Mouse (Mus musculus): Measurements from ENCODE around the gene Cd164l2. TPM values are rescaled to one million over a fixed set of nuclear protein-coding genes. Genes with fewer than 3 reads are reported as not detected.

The Cd164l2 gene
- polyA plus RNA-seq, 2 experiments, result 0.06 TPM; not detected in 1

DNA sequence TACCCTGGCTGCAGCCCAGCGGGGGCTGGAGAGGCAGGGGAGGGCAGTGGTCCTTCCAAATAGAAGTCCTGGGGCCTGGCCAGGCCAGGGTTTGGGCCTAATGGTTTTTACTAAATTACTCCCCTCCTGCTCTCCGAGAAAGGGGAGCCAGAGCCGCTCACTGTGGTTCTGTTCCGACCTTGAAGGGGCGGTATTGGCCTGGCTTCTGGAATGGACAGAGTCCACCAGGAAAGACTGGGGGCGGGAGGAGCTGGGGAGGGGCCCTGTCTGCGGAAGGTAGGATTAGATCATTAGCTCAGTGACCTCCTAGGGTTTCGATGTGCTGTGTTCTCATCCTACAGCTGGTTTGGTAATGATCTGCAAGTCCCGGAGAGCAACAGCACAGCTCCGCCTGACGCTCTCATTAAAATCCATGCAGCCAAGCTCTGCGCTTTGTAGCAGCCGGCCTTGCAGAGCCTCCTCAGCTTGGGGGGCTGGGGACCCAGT lies 14.1 kb upstream of the Cd164l2 start:
- ATAC-seq (ENCODE audit: insufficient read depth), result no peak
- no peak overlapping the region for H3K4me3 ChIP-seq (ENCODE audit: insufficient read depth in 1 of 2, low read depth in 2 of 2, low read length in 2 of 2)
- H3K27ac ChIP-seq, result no peak overlapping the region
- H3K4me1 ChIP-seq (replicated peaks; ENCODE audit: control insufficient read depth in 2 of 2, insufficient read depth in 2 of 2, low read length in 1 of 2), result no peaks in the 10 kb centered on the region
- 74% methylated on average over 13 of the region's 13 CpGs for WGBS (ENCODE audit: insufficient replicate concordance)
- H3K36me3 ChIP-seq (replicated peaks; ENCODE audit: control insufficient read depth, insufficient read depth, low read depth), result peaks cover 16% of the 10 kb centered on the region
- no peaks in the 10 kb centered on the region for H3K27me3 ChIP-seq (ENCODE audit: control insufficient read depth, insufficient read depth, low read length)
- no peak for DNase-seq (ENCODE audit: low read depth in 3 of 3, low spot score in 3 of 3)
- H3K9ac ChIP-seq (replicated peaks), result no peak overlapping the region
- no peaks in the 10 kb centered on the region for H3K9me3 ChIP-seq (ENCODE audit: control insufficient read depth, low read length)
- H3K4me2 ChIP-seq (ENCODE audit: low read depth), result no peak overlapping the region
- TF ChIP-seq CTCF (IDR thresholded peaks at IDR 0.05; ENCODE audit: low read depth), result no peak
- no peak for TF ChIP-seq EP300 (IDR thresholded peaks at IDR 0.05; ENCODE audit: low read depth)

DNA sequence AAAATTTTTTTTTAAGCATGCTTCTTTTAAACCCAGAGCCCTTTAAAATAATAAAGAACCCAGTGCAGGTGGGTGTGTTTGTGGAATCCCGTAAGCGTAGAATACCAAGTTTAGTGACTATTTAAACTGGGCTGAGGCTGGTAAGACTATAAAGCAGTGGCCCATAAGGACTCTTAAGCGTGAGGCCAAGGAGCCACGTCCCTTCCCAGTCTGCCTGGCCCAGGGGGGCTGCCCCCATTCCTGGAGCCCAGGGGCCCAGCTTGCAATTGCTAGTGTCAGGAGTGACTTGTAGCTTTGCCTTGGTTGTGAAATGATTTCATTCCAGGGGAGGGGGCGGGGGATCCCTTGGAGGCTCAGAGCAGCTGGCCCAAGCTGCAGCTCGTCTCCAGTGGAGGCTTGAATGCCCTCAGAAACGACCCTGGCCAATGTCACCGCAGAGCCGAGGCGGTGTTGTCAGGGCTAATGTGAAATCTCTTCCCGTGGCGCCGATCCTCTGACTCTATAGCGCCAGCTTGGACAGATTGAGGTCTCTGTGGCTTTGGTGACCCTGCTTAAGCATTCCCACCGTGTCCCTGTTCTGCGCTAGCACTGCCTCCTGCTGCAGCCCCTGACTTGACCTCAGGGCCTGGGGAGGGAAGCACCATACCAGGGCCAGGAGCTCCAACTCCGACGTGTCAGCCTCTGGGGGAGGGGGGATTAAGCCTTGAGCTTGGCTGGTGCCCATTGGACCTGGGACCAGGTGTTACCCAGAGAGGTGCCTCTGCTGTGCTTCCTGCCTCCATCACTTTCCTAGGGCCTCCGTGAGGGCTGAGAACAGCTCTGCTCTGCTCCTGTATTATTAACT lies 13.4 kb upstream of the Cd164l2 start:
- Histone ChIP-seq H3K36me3 (replicated peaks; ENCODE audit: control insufficient read depth, insufficient read depth, low read depth) (peaks cover 14% of the 10 kb centered on the region), H3K27ac (no peak overlapping the region), H3K4me1 (replicated peaks; ENCODE audit: control insufficient read depth in 2 of 2, insufficient read depth in 2 of 2, low read length in 1 of 2) (no peaks in the 10 kb centered on the region), H3K4me3 (ENCODE audit: insufficient read depth in 1 of 2, low read depth in 2 of 2, low read length in 2 of 2) (no peak overlapping the region), H3K9me3 (ENCODE audit: control insufficient read depth, low read length) (no peaks in the 10 kb centered on the region), H3K9ac (replicated peaks) (no peak overlapping the region), H3K27me3 (ENCODE audit: control insufficient read depth, insufficient read depth, low read length) (no peaks in the 10 kb centered on the region), H3K4me2 (ENCODE audit: low read depth) (no peak overlapping the region)
- no peak for ATAC-seq (ENCODE audit: insufficient read depth)
- TF ChIP-seq EP300 (IDR thresholded peaks at IDR 0.05; ENCODE audit: low read depth), result no peak
- no peak for TF ChIP-seq CTCF (IDR thresholded peaks at IDR 0.05; ENCODE audit: low read depth)
- no peak for DNase-seq (ENCODE audit: low read depth in 3 of 3, low spot score in 3 of 3)
- WGBS (ENCODE audit: insufficient replicate concordance), result 64% methylated on average over 19 of the region's 19 CpGs

GRCm38 (mm10) chr4:133199743-133200142 lies 12.2 kb upstream of the Cd164l2 start:
- H3K4me3 ChIP-seq (ENCODE audit: insufficient read depth in 1 of 2, low read depth in 2 of 2, low read length in 2 of 2), result no peak overlapping the region
- H3K4me1 ChIP-seq (replicated peaks; ENCODE audit: control insufficient read depth in 2 of 2, insufficient read depth in 2 of 2, low read length in 1 of 2), result no peaks in the 10 kb centered on the region
- no peaks in the 10 kb centered on the region for H3K27me3 ChIP-seq (ENCODE audit: control insufficient read depth, insufficient read depth, low read length)
- H3K9me3 ChIP-seq (ENCODE audit: control insufficient read depth, low read length), result no peaks in the 10 kb centered on the region
- DNase-seq (ENCODE audit: low read depth in 3 of 3, low spot score in 3 of 3) (no peak), ATAC-seq (ENCODE audit: insufficient read depth) (no peak)
- 74% methylated on average over 6 of the region's 6 CpGs for WGBS (ENCODE audit: insufficient replicate concordance)
- H3K4me2 ChIP-seq (ENCODE audit: low read depth), result no peak overlapping the region
- peaks cover 10% of the 10 kb centered on the region for H3K36me3 ChIP-seq (replicated peaks; ENCODE audit: control insufficient read depth, insufficient read depth, low read depth)
- H3K9ac ChIP-seq (replicated peaks), result no peak overlapping the region
- no peak overlapping the region for H3K27ac ChIP-seq
- no peak for TF ChIP-seq EP300 (IDR thresholded peaks at IDR 0.05; ENCODE audit: low read depth)
- TF ChIP-seq CTCF (IDR thresholded peaks at IDR 0.05; ENCODE audit: low read depth), result no peak

- no peak for TF ChIP-seq CTCF (IDR thresholded peaks at IDR 0.05; ENCODE audit: low read depth)
- no peak for TF ChIP-seq EP300 (IDR thresholded peaks at IDR 0.05; ENCODE audit: low read depth)
- no peaks in the 10 kb centered on the region for H3K4me1 ChIP-seq (replicated peaks; ENCODE audit: control insufficient read depth in 2 of 2, insufficient read depth in 2 of 2, low read length in 1 of 2)
- ATAC-seq (ENCODE audit: insufficient read depth), result no peak
- no peak overlapping the region for H3K4me2 ChIP-seq (ENCODE audit: low read depth)
- no peak for DNase-seq (ENCODE audit: low read depth in 3 of 3, low spot score in 3 of 3)
- no peaks in the 10 kb centered on the region for H3K27me3 ChIP-seq (ENCODE audit: control insufficient read depth, insufficient read depth, low read length)
- H3K9ac ChIP-seq (replicated peaks), result no peak overlapping the region
- H3K4me3 ChIP-seq (ENCODE audit: insufficient read depth in 1 of 2, low read depth in 2 of 2, low read length in 2 of 2), result no peak overlapping the region
- WGBS (ENCODE audit: insufficient replicate concordance), result 70% methylated on average over 21 of the region's 21 CpGs
- H3K36me3 ChIP-seq (replicated peaks; ENCODE audit: control insufficient read depth, insufficient read depth, low read depth), result peaks cover 8% of the 10 kb centered on the region; the same call in 1 of the 2 replicates
- H3K27ac ChIP-seq, result no peak overlapping the region
- H3K9me3 ChIP-seq (ENCODE audit: control insufficient read depth, low read length), result no peaks in the 10 kb centered on the region
These were observed 11.6 kb upstream of the Cd164l2 start for GRCm38 (mm10) chr4:133200343-133200742.

DNA sequence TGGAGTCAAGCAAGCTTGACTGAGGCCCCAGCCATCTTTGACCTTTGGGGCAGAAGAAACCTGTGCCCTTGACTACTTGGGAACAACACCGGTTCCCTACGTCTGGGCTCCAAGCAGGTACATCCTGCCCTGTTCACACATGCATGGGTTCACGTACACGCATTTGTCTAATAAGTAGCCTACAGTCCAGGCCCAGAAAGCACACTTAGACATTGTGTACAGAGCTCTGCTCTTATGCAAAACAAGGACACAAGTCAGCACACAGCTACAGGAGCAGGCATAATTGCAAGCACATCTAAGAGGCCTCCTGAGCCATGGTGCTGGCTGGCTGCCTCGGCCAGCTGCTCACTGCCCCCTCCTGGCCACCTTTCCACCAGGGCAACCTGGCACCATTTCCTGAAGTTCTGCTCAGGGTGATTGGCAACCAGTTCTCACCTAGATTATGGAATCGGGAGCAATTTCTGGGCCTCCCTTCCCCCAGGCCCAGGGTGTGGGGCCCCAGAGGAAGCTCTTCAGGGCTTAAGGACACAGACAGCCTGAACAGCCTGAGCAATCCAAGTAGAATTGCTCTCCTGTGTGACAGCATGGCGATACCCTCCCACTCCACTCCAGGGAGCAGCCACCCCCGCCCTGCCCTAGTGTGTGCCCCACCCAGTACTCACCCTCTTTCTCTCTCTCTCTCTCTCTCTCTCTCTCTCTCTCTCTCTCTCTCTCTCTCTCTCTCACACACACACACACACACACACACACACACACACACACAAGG lies 10.7 kb upstream of the Cd164l2 start:
- ATAC-seq (ENCODE audit: insufficient read depth), result no peak
- no peak overlapping the region for H3K4me3 ChIP-seq (ENCODE audit: insufficient read depth in 1 of 2, low read depth in 2 of 2, low read length in 2 of 2)
- 66% methylated on average over 8 of the region's 8 CpGs for WGBS (ENCODE audit: insufficient replicate concordance)
- no peak overlapping the region for H3K4me2 ChIP-seq (ENCODE audit: low read depth)
- H3K9me3 ChIP-seq (ENCODE audit: control insufficient read depth, low read length), result no peaks in the 10 kb centered on the region
- no peak overlapping the region for H3K27ac ChIP-seq
- DNase-seq (ENCODE audit: low read depth in 3 of 3, low spot score in 3 of 3), result no peak
- H3K36me3 ChIP-seq (replicated peaks; ENCODE audit: control insufficient read depth, insufficient read depth, low read depth), result peaks cover 2% of the 10 kb centered on the region; the same call in 1 of the 2 replicates
- H3K27me3 ChIP-seq (ENCODE audit: control insufficient read depth, insufficient read depth, low read length), result no peaks in the 10 kb centered on the region
- H3K9ac ChIP-seq (replicated peaks), result no peak overlapping the region
- TF ChIP-seq EP300 (IDR thresholded peaks at IDR 0.05; ENCODE audit: low read depth) (no peak), CTCF (IDR thresholded peaks at IDR 0.05; ENCODE audit: low read depth) (peak; percentile 81)
- H3K4me1 ChIP-seq (replicated peaks; ENCODE audit: control insufficient read depth in 2 of 2, insufficient read depth in 2 of 2, low read length in 1 of 2), result no peaks in the 10 kb centered on the region

Measured in liver, embryonic 14.5 days (tissue).